Mouse (Mus musculus) heart, postnatal 0 days (tissue): ENCODE measurements at regions not wholly inside any gene's neighbourhood (a gene's known extent, or its start where the extent isn't known, plus 50 kb on each side); places are given as distances from the start of the nearest gene placed in this dataset.

Source experiments
- ATAC-seq: fragments of 200-750 bp; cut with Nextera tagmentation; 2 replicates; pipeline ENCODE4 v1.8.0; 2017; ENCODE audit warnings: low read depth, moderate number of reproducible peaks, moderate library complexity; ENCODE audit not compliant: insufficient read depth
- DNase-seq: peaks from one replicate; pipeline ENCODE4 v3.0.0-alpha.2; 2016; ENCODE audit warnings: low spot score
- H3K27ac ChIP-seq: fragments of 300-500 bp; sonication (generic); 2 replicates; pipeline ENCODE4 v1.5.1; 2014; ENCODE audit warnings: low read depth, mild to moderate bottlenecking
- H3K27me3 ChIP-seq: fragments of 300-500 bp; sonication (generic); 2 replicates; pipeline ENCODE4 v1.6.1; 2014; ENCODE audit warnings: low read length, mixed read lengths; ENCODE audit not compliant: control insufficient read depth, insufficient read depth
- H3K36me3 ChIP-seq: fragments of 300-500 bp; sonication (generic); replicated peaks from 2 replicates; pipeline ENCODE4 v1.6.1; 2014; ENCODE audit warnings: low read length, mixed read lengths; ENCODE audit not compliant: control insufficient read depth, insufficient read depth
- H3K4me1 ChIP-seq: fragments of 300-500 bp; sonication (generic); 2 replicates; pipeline ENCODE4 v1.6.1; 2014; ENCODE audit warnings: antibody characterized with exemption; ENCODE audit not compliant: control insufficient read depth, insufficient read depth
- H3K4me2 ChIP-seq: fragments of 300-500 bp; sonication (generic); 2 replicates; pipeline ENCODE4 v1.6.1; 2014; ENCODE audit warnings: low read depth, mild to moderate bottlenecking, low read length, moderate library complexity
- H3K4me3 ChIP-seq: fragments of 300-500 bp; sonication (generic); 2 replicates; pipeline ENCODE4 v1.5.1; 2014; ENCODE audit warnings: low read depth, low read length
- H3K9ac ChIP-seq: fragments of 300-500 bp; sonication (generic); replicated peaks from 2 replicates; pipeline ENCODE4 v1.6.1; 2014; ENCODE audit warnings: low read depth, low read length, mixed read lengths
- H3K9me3 ChIP-seq: fragments of 300-500 bp; sonication (generic); replicated peaks from 2 replicates; pipeline ENCODE4 v1.6.1; 2016; ENCODE audit warnings: low read length; ENCODE audit not compliant: control insufficient read depth
- CTCF ChIP-seq: IDR thresholded peaks from 2 replicates; pipeline ENCODE4 v1.5.1; 2016; ENCODE audit warnings: antibody characterized with exemption, control low read depth, low read depth
- EP300 ChIP-seq: IDR thresholded peaks from 2 replicates; pipeline ENCODE4 v1.6.1; 2016; ENCODE audit warnings: antibody characterized with exemption, low read depth
- WGBS: fragments of 180-500 bp; shearing (Covaris S2); extraction: QIAGEN DNeasy Blood & Tissue Kit; methylation state at CpG from one replicate; pipeline ENCODE4 v1.1.7; 2014; 5-methylcytosine and 5-hydroxymethylcytosine counted together

GRCm38 (mm10) chr10:117505057-117505456, 124.2 kb upstream of the Cpm start:
- H3K36me3 ChIP-seq, result no peaks in the 10 kb centered on the region
- DNase-seq, result no peak
- H3K4me1 ChIP-seq, result no peaks in the 10 kb centered on the region
- H3K9ac ChIP-seq, result no peak overlapping the region
- no peak for ATAC-seq
- no peak overlapping the region for H3K27ac ChIP-seq
- 79% methylated on average over 3 of the region's 3 CpGs for WGBS
- no peak overlapping the region for H3K4me2 ChIP-seq
- H3K27me3 ChIP-seq, result no peaks in the 10 kb centered on the region
- no peak for TF ChIP-seq EP300
- no peak for TF ChIP-seq CTCF
- no peaks in the 10 kb centered on the region for H3K9me3 ChIP-seq
- H3K4me3 ChIP-seq, result no peak overlapping the region

DNA sequence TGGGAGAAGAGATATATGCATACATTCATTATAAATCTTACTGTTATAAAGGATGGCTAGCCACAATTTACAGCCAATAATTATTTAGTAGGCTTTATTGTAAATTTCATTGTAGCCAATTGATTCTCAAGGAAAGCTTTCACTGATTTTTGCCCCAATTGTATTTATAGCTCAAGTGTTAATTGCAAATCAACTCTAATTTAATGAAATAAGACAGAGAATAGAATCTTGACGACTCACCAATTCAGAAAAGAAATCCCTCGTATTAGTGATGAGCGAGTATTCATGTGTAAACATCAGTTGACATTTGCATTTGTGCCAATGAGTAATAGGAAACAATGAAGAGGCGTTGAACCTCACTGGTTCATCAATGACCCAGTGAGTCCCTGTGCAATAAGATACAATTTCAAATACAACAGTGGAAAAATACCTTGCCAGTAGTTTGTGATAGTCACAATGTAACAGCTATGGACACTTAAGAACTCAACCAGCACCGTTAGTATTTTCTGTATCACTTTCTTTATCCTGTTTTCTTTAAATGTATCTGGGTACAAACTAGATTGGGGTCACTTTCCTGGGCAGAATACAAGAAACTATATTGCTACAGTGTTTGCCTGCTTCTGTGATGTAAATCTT, 124.6 kb upstream of the Cpsf6 start:
- Histone ChIP-seq H3K4me2 (no peak overlapping the region), H3K27me3 (no peaks in the 10 kb centered on the region), H3K9me3 (no peaks in the 10 kb centered on the region), H3K4me3 (no peak overlapping the region), H3K4me1 (no peaks in the 10 kb centered on the region), H3K27ac (no peak overlapping the region), H3K36me3 (no peaks in the 10 kb centered on the region), H3K9ac (no peak overlapping the region)
- ATAC-seq, result no peak
- no peak for TF ChIP-seq EP300
- TF ChIP-seq CTCF, result no peak
- no peak for DNase-seq
- WGBS, result 74% methylated on average over 5 of the region's 5 CpGs

- ATAC-seq (no peak), DNase-seq (no peak)
- TF ChIP-seq EP300 (no peak), CTCF (no peak)
- Histone ChIP-seq H3K4me3 (no peak overlapping the region), H3K4me2 (no peak overlapping the region), H3K9ac (no peak overlapping the region), H3K27me3 (no peaks in the 10 kb centered on the region), H3K36me3 (no peaks in the 10 kb centered on the region), H3K4me1 (no peaks in the 10 kb centered on the region), H3K27ac (no peak overlapping the region), H3K9me3 (no peaks in the 10 kb centered on the region)
- 74% methylated on average over 22 of the region's 22 CpGs for WGBS
These were observed 123.7 kb upstream of the Cpsf6 start for GRCm38 (mm10) chr10:117503222-117504184.

- no peaks in the 10 kb centered on the region for H3K27me3 ChIP-seq
- H3K27ac ChIP-seq, result no peak overlapping the region
- no peaks in the 10 kb centered on the region for H3K4me1 ChIP-seq
- ATAC-seq (no peak), DNase-seq (no peak)
- 78% methylated on average over 9 of the region's 9 CpGs for WGBS
- no peaks in the 10 kb centered on the region for H3K9me3 ChIP-seq
- no peak overlapping the region for H3K4me2 ChIP-seq
- no peak overlapping the region for H3K4me3 ChIP-seq
- H3K36me3 ChIP-seq, result no peaks in the 10 kb centered on the region
- no peak overlapping the region for H3K9ac ChIP-seq
- no peak for TF ChIP-seq CTCF
- TF ChIP-seq EP300, result no peak
These were observed 122.9 kb upstream of the Cpsf6 start for GRCm38 (mm10) chr10:117502731-117503130.

- Histone ChIP-seq H3K27me3 (no peaks in the 10 kb centered on the region), H3K4me2 (no peak overlapping the region), H3K4me3 (no peak overlapping the region), H3K9ac (no peak overlapping the region), H3K27ac (no peak overlapping the region), H3K9me3 (no peaks in the 10 kb centered on the region), H3K4me1 (no peaks in the 10 kb centered on the region), H3K36me3 (no peaks in the 10 kb centered on the region)
- 34% methylated on average over 7 of the region's 7 CpGs for WGBS
- no peak for DNase-seq
- no peak for ATAC-seq
- no peak for TF ChIP-seq EP300
- no peak for TF ChIP-seq CTCF
These were observed 122.3 kb upstream of the Cpsf6 start for GRCm38 (mm10) chr10:117502135-117502534.
